Mouse (Mus musculus) stomach, embryonic 16.5 days (tissue): ENCODE data around the gene Txlng. TPM values are rescaled to one million over a fixed set of nuclear protein-coding genes. Genes with fewer than 3 reads are reported as not detected.

Source experiments
- ATAC-seq: fragments of 200-750 bp; cut with Nextera tagmentation; 2 replicates; pipeline ENCODE4 v1.8.0; 2017; ENCODE audit warnings: moderate number of reproducible peaks, moderate TSS enrichment; ENCODE audit not compliant: insufficient read depth, low FRiP score
- H3K27ac ChIP-seq: fragments of 300-500 bp; sonication (generic); 2 replicates; pipeline ENCODE4 v1.5.1; 2014; ENCODE audit warnings: low read length
- H3K27me3 ChIP-seq: fragments of 300-500 bp; sonication (generic); 2 replicates; pipeline ENCODE4 v1.6.1; 2014; ENCODE audit warnings: low read length, control low read depth, mixed read lengths; ENCODE audit not compliant: control insufficient read depth, insufficient read depth
- H3K36me3 ChIP-seq: fragments of 300-500 bp; sonication (generic); 2 replicates; pipeline ENCODE4 v1.6.1; 2014; ENCODE audit warnings: low read length; ENCODE audit not compliant: control insufficient read depth, insufficient read depth
- H3K4me1 ChIP-seq: fragments of 300-500 bp; sonication (generic); 2 replicates; pipeline ENCODE4 v1.6.1; 2014; ENCODE audit warnings: low read length, control low read depth, mixed read lengths; ENCODE audit not compliant: control insufficient read depth, insufficient read depth
- H3K4me2 ChIP-seq: fragments of 300-500 bp; sonication (generic); 2 replicates; pipeline ENCODE4 v1.6.1; 2014; ENCODE audit warnings: low read depth, low read length, mixed read lengths
- H3K4me3 ChIP-seq: fragments of 300-500 bp; sonication (generic); replicated peaks from 2 replicates; pipeline ENCODE4 v1.5.1; 2014; ENCODE audit warnings: mild to moderate bottlenecking, low read length
- H3K9ac ChIP-seq: fragments of 300-500 bp; sonication (generic); 2 replicates; pipeline ENCODE4 v1.6.1; 2014; ENCODE audit warnings: low read length
- H3K9me3 ChIP-seq: fragments of 300-500 bp; sonication (generic); replicated peaks from 2 replicates; pipeline ENCODE4 v1.6.1; 2016; ENCODE audit warnings: low read length, control low read depth; ENCODE audit not compliant: control insufficient read depth
- whole genome bisulfite sequencing: fragments of 180-500 bp; shearing (Covaris S2); extraction: QIAGEN DNeasy Blood & Tissue Kit; methylation state at CpG from one replicate; pipeline ENCODE4 v1.1.7; 2014; 5-methylcytosine and 5-hydroxymethylcytosine counted together
- microRNA counts: library from miRNA; unstranded; fragments of <30 nt; microRNA quantifications from one replicate; lab custom pipeline; 2016
- microRNA-seq: library from miRNA; unstranded; fragments of <30 nt; microRNA quantifications from one replicate; pipeline ENCODE4, GENCODE M21; 2016
- polyA plus RNA-seq: library from polyadenylated mRNA; unstranded; fragments of >200 nt; fragmentation: Nextera tagmentation; extraction: Ambion mirVana; gene quantifications from 2 replicates; pipeline ENCODE4 v1.2.1, GENCODE M21; 2015

Gene Txlng
- polyA plus RNA-seq, 1 experiment from 2014 or later, result 13.5 TPM

DNA sequence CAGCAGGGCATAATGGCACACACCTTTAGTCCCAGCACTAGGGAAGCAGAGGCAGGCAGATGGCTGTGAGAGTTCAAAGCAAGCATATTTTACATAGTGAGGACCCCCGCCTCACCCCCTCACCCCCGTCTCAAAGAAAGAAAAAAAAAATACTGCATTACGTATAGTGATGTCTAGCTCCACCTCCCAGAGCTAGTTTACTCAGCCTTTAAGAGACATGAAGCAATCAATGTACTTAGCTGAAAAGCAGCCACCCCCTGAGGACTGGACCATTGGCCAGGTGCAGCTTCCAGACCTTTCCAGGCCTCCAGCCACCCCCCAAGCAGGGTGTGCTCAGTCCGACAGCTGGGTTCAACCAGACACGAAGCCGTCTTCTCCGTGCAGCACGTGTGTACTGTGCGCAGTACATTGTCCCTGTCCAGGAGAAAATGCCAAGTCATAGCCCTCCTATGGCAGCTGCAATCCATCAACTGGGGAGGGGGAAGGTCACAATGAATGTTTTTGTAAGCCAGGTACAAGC lies 93.1 kb downstream of the Txlng start:
- peak; percentile 93 for ATAC-seq
- Histone ChIP-seq H3K27me3 (no peaks in the 10 kb centered on the region), H3K4me3 (peak overlapping the region; percentile 46), H3K9me3 (no peaks in the 10 kb centered on the region), H3K9ac (peak overlapping the region; percentile 66), H3K4me2 (peak overlapping the region; percentile 54), H3K27ac (peak overlapping the region; percentile 95), H3K36me3 (no peaks in the 10 kb centered on the region), H3K4me1 (no peaks in the 10 kb centered on the region)
- 31% methylated on average over 9 of the region's 9 CpGs for WGBS

DNA sequence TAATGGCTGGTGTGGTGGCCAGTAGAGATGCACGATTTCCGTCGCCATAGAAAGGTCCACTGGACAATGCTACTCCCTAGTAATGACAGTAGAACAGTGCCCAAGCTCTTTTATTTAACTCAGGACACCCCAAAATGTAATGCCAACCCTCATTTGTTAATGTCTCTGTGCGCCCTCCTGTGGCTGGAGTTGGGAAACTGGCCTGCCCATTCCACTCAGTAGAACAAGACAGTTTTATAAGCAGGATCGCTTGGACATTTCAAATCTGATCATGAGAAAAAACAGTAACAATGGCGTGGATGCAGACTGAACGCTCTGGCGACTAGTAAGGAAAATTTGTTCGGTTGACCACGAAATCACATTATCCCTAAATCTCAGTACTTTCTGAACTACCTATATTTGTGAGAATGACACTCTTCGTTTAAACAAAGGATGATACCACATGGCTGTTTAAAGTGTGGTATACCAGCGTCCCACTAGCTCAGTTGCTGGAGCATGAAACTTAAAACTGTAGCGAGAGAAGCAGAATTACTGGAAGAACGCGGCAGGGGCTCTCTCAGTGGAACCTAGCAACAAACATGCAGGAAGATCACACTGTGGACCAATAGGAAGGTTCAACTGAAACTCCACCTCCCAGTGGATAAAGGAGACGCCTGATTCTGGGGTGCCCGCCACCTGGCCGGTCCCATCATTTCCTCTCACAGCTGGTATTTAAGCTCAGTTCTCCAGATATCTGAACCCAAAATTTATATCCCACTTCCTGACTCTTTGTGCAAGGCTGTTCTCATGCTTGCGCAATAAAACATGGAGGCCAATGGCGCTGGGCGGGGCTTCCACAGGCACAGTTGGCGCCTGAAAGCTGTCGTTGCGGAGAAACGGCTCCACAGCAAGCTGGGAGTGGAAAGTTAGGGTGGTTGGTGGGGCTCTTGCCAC lies 94.0 kb downstream of the Txlng start:
- Histone ChIP-seq H3K9ac (peak overlapping the region; percentile 66), H3K4me2 (peak overlapping the region; percentile 54), H3K4me1 (no peaks in the 10 kb centered on the region), H3K27ac (peak overlapping the region; percentile 95), H3K9me3 (no peaks in the 10 kb centered on the region), H3K36me3 (no peaks in the 10 kb centered on the region), H3K4me3 (peak overlapping the region; percentile 46), H3K27me3 (no peaks in the 10 kb centered on the region)
- peak; percentile 84 for ATAC-seq
- 21% methylated on average over 25 of the region's 25 CpGs for WGBS

DNA sequence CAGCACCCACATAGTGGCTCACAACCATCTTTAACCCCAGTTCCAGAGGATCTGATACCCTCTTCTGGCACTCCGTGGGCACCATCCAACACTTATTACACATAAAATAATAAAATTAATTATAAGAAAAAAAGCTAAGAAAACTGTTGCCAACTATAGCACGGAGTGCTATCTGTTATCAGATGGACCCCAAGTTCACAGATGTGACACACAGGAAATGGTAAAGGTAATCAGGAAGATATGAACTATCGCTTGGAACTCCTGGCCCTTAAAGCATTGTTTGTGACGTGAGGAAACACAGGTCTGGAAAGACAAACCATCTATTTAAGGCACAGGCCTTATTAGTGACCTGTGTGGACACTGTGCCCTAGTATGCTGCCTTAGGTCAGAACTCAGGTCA lies 99.2 kb downstream of the Txlng start:
- Histone ChIP-seq H3K9ac (no peak overlapping the region), H3K4me1 (no peaks in the 10 kb centered on the region), H3K27me3 (no peaks in the 10 kb centered on the region), H3K9me3 (no peaks in the 10 kb centered on the region), H3K36me3 (no peaks in the 10 kb centered on the region), H3K4me2 (no peak overlapping the region), H3K4me3 (no peak overlapping the region), H3K27ac (no peak overlapping the region)
- ATAC-seq, result no peak
- WGBS, result 93% methylated on average over 4 of the region's 4 CpGs

MicroRNAs encoded within 50 kb of the gene (microRNA counts, 519-probe panel; counts per million panel counts)
- 1,841 counts per million, percentile 33 among the panel's probes with 10 or more counts for microRNA mmu-miR-3473 (lab: Ali Mortazavi, UCI)

Small RNA genes within 50 kb of the gene (microRNA-seq; reads per million reads assigned to microRNA genes)
- gene Mir3473a, result not detected

Other genes starting within 250 kb of the Txlng start
- gene Reps2, start 185.8 kb downstream of the Txlng start, polyA plus RNA-seq, result 1.2 and 1.5 TPM in 2 replicates
- 590 and 591 TPM in 2 replicates for gene Rbbp7, start 69.1 kb downstream of the Txlng start, polyA plus RNA-seq
- 33.4 and 39.4 TPM in 2 replicates for gene Syap1, start 59.0 kb upstream of the Txlng start, polyA plus RNA-seq
- 70.0 and 84.5 TPM in 2 replicates for gene Ctps2, start 71.8 kb upstream of the Txlng start, polyA plus RNA-seq
- 37.2 and 53.3 TPM in 2 replicates for gene S100g, start 135.1 kb upstream of the Txlng start, polyA plus RNA-seq